Mouse (Mus musculus) cerebellum, adult 2 months (tissue): Measurements from ENCODE around the gene 6430531B16Rik. TPM values are rescaled to one million over a fixed set of nuclear protein-coding genes. Genes with fewer than 3 reads are reported as not detected.
A peak's percentile ranks its signal among the peaks of the same experiment; 100 is the strongest.

ENCODE experiments used
- DNase-seq, 2 experiments: peaks; one replicate each; pipeline ENCODE4 v3.0.0; 2021
- H3K27ac ChIP-seq: fragments of 200-500 bp; 2 replicates; pipeline ENCODE4 v1.5.1; 2012; ENCODE audit warnings: low read length, control low read depth, inconsistent platforms; ENCODE audit not compliant: insufficient read depth
- H3K27me3 ChIP-seq: fragments of 200-500 bp; 2 replicates; pipeline ENCODE4 v1.6.1; 2012; ENCODE audit warnings: inconsistent platforms, mild to moderate bottlenecking, low read length, moderate library complexity; ENCODE audit not compliant: control insufficient read depth, insufficient read depth
- H3K4me1 ChIP-seq: fragments of 200-500 bp; 2 replicates; pipeline ENCODE4 v1.6.1; 2011; ENCODE audit warnings: low read length; ENCODE audit not compliant: control insufficient read depth, insufficient read depth
- H3K4me3 ChIP-seq: fragments of 200-500 bp; replicated peaks from 2 replicates; pipeline ENCODE3; 2011; ENCODE audit warnings: mild to moderate bottlenecking, low read depth, low read length, control low read depth; ENCODE audit not compliant: insufficient read depth
- CTCF ChIP-seq: fragments of 200-500 bp; IDR thresholded peaks from 2 replicates; pipeline ENCODE4 v1.5.1; 2011; ENCODE audit warnings: low read depth, mild to moderate bottlenecking, control low read depth, low read length, moderate library complexity, borderline replicate concordance; ENCODE audit not compliant: insufficient read depth
- POLR2A ChIP-seq: fragments of 200-500 bp; IDR thresholded peaks from 2 replicates; pipeline ENCODE4 v1.6.1; 2011; ENCODE audit warnings: low read length, control low read depth, borderline replicate concordance; ENCODE audit not compliant: insufficient read depth
- WGBS: fragments of 180-500 bp; shearing (Covaris S2); methylation state at CpG from one replicate; pipeline ENCODE4 v1.1.7; 2018; 5-methylcytosine and 5-hydroxymethylcytosine counted together
- polyA plus RNA-seq: library from polyadenylated mRNA; depleted of rRNA; stranded (reverse); fragments of >200 nt; gene quantifications from 2 replicates; pipeline ENCODE4 v1.2.3, GENCODE M21; 2012

6430531B16Rik gene
- polyA plus RNA-seq, 1 experiment: 0.39 TPM

DNA sequence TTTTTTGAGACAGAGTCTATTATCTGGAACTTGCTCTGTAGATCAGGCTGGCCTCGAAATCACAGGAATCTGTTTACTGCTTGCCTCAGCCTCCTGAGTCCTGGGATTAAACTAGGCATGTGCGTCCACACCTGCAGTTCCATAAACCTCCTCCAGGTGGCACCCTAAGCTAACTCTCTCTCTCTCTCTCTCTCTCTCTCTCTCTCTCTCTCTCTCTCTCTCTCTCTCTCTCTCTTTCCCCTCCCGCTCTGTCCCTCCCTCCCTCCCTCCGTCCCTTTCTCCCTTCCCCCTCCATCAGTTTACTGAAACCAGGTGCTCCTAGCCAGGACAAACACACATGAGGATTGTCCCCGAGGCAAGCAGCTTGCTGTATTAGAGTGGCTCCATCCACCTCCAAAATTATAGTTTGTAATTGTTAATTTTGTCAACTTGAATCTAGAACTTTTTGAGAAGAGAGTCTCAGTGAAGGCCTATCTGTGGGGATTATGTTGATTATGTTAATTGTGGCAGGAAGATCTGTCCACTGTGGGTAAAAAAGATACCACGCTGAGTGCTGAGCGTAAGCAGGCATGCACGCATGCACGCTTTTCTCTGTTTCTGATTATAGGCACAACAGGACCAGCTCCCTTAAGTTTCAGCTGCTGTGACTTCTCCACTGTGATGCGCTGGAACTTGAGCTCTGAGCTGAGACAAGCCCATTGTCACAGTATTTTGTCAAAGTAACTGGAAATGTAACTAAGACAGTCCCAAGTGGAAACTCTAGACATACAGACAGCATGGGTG lies 9.0 kb downstream of the 6430531B16Rik start:
- DNase-seq: peak; percentile 73 to 86
- Histone ChIP-seq H3K27me3 (no peaks in the 10 kb centered on the region), H3K27ac (no peak overlapping the region), H3K4me1 (no peaks in the 10 kb centered on the region), H3K4me3 (no peak overlapping the region)
- 44% methylated on average over 9 of the region's 10 CpGs for WGBS
- no peak for TF ChIP-seq POLR2A
- peak; percentile 82 for TF ChIP-seq CTCF

DNA sequence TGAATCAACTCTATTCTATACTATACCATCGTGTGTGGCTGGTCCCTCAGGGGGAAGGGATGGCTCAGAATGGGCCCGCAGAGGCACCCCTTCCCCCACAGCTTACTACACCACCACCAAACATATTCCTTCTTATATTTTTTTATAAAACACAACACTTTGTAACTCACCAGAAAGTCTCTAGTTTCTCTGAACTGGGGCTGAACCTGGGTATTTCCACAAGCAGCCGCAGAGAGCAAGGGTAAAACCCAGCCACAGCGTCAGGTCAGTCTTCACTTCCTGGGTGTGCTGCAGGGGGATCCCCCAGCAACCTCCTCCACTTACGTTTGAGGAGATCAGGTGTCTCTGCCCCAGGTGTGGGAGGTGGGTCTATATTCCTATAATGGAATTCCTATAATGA lies 10.1 kb downstream of the 6430531B16Rik start:
- Histone ChIP-seq H3K27me3 (no peaks in the 10 kb centered on the region), H3K4me3 (no peak overlapping the region)
- 60% methylated on average over 5 of the region's 5 CpGs for WGBS

DNA sequence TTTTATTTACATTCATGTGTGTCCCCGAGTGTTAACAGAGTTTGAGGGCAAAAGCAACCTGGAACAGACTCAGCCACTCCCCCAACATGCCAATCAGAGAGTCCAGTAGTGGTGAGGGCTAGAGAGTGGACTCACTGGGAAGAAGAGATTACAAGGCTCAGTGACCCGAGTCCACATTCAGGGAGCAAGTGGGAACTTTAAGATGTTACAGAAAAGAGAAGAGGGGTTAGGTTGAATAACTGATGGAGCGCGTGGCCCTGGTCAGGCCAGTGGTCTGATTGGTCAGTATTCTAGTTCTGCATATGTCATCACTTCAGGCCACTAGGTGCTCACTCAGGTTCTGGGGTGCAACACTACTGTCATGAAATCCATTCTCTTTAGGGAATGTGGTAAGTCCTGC lies 11.4 kb downstream of the 6430531B16Rik start:
- no peak for DNase-seq
- TF ChIP-seq POLR2A: no peak
- TF ChIP-seq CTCF: no peak
- Histone ChIP-seq H3K27me3 (no peaks in the 10 kb centered on the region), H3K4me3 (no peak overlapping the region), H3K27ac (no peak overlapping the region), H3K4me1 (no peaks in the 10 kb centered on the region)
- 26% methylated on average over 4 of the region's 4 CpGs for WGBS

More for the DNA sequence above, 10.1 kb downstream of the 6430531B16Rik start:
- no peak overlapping the region for H3K27ac ChIP-seq
- no peaks in the 10 kb centered on the region for H3K4me1 ChIP-seq
- no peak for TF ChIP-seq POLR2A
- no peak for TF ChIP-seq CTCF
- no peak for DNase-seq

DNA sequence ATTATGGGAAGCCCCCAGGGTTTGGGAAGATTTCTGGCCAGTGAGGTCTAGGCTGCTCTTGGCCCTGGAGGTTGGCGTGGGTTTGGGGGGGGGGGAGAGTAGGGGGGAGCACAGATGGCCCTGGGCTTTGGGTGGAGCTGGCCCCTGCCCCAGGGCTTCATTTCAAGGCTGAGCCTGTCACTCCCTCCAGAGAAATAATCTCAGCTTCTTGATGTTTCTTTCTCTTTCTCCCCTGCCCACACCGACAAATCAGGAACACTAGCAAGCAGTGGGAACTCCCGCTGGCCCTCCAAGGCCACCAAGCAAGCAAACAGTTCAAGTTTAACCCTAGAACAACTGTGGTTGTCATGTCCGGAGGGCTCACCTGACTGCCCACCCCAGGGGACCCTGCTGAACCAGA lies 14.7 kb downstream of the 6430531B16Rik start:
- Histone ChIP-seq H3K4me1 (no peaks in the 10 kb centered on the region), H3K27me3 (no peaks in the 10 kb centered on the region), H3K4me3 (no peak overlapping the region), H3K27ac (no peak overlapping the region)
- no peak for DNase-seq
- TF ChIP-seq POLR2A (no peak), CTCF (no peak)
- 43% methylated on average over 4 of the region's 4 CpGs for WGBS

DNA sequence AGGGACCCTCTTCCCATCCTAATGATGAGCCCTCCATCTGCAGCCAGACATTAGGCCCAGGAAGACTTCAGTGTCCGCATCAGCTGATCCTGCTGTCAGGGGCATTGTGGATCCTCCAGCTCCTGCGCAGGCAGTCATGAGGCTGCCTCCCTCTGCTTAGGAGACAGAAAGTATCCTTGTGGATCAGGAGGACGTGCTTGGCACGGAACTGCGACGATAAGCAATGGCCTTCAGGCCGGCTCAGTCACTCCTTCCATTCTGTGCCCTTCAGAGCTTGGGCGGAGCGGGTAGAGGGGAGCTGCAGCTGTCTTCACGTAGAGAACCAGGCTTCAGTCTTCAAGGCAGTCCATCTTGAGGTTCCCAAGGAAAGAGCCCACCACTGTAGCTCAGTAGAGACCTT lies 17.4 kb downstream of the 6430531B16Rik start:
- Histone ChIP-seq H3K27ac (no peak overlapping the region), H3K4me1 (no peaks in the 10 kb centered on the region), H3K27me3 (no peaks in the 10 kb centered on the region), H3K4me3 (no peak overlapping the region)
- 86% methylated on average over 10 of the region's 10 CpGs for WGBS
- DNase-seq: no peak
- TF ChIP-seq CTCF (no peak), POLR2A (no peak)

DNA sequence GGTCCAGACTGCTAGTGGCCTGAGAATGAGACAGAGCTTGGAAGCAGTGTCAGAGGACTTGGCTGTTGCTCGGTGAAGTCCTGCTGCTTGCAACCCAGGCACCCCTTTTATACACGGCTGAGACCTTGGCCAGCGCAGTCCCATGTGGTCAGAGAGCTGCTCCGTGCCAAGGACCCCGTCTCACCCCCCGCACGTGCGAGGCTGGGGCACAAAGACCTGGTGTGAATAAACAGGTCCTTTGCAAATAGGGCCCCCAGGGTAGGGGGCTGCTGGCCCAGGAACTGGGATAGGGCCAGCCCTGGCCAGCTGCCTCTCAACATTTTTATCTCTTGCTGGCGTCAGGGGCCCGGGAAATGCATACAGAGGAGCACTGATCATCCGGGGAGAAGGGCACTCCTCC lies 20.6 kb downstream of the 6430531B16Rik start:
- WGBS: 15% methylated on average over 11 of the region's 11 CpGs
- Histone ChIP-seq H3K27ac (no peak overlapping the region), H3K4me1 (no peaks in the 10 kb centered on the region), H3K27me3 (no peaks in the 10 kb centered on the region), H3K4me3 (no peak overlapping the region)
- TF ChIP-seq CTCF: no peak
- TF ChIP-seq POLR2A: no peak
- no peak for DNase-seq

DNA sequence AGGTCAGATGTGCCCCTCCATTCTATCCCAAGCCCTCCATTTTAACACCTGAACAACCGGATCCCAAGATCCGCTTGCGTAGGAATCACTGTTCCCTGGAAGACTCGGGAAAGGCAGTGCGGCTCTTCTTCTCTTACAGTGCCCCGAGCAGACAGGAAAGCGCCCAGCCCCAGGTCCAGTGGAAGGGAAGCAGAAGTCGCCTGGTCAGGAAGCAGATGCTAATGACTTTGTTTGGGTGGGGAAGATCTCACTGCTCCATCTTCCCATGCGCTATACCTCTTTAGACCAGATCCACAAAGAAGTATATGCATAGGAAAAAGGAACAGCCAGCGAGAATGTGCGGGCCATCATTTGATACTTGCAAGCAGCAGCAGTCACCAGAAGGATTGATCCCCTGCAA lies 21.1 kb downstream of the 6430531B16Rik start:
- 79% methylated on average over 11 of the region's 11 CpGs for WGBS
- Histone ChIP-seq H3K27ac (no peak overlapping the region), H3K4me3 (no peak overlapping the region), H3K27me3 (no peaks in the 10 kb centered on the region), H3K4me1 (no peaks in the 10 kb centered on the region)
- DNase-seq: no peak
- no peak for TF ChIP-seq POLR2A
- TF ChIP-seq CTCF: no peak

DNA sequence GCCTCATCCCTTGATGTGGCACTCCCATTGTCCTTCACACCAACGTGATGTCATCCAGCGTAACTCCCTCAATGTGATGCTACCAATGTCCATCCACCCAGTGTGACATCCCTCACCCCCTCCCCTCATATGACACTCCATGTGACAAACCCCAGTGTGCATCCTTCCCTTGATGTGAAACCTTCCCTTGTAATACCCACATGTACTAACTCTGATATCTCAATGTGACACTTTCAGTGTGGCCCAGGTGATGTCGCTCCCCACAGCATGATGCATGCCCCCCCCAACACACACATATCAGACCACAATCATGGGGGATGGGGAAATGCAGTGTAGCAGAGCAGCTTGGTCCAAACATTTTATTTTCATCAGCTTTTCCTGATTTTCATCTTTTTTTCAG lies 21.9 kb downstream of the 6430531B16Rik start:
- WGBS: 82% methylated on average over 3 of the region's 3 CpGs
- Histone ChIP-seq H3K27ac (no peak overlapping the region), H3K4me3 (no peak overlapping the region), H3K4me1 (no peaks in the 10 kb centered on the region), H3K27me3 (no peaks in the 10 kb centered on the region)
- TF ChIP-seq POLR2A (no peak), CTCF (no peak)
- DNase-seq: no peak
